Mouse (Mus musculus) kidney, postnatal 10 days (tissue): ENCODE measurements around the gene Syt1.

Source experiments
- DNase-seq: peaks from one replicate; pipeline ENCODE4 v3.0.0; 2021; ENCODE audit warnings: mixed read lengths

The Syt1 gene

DNA sequence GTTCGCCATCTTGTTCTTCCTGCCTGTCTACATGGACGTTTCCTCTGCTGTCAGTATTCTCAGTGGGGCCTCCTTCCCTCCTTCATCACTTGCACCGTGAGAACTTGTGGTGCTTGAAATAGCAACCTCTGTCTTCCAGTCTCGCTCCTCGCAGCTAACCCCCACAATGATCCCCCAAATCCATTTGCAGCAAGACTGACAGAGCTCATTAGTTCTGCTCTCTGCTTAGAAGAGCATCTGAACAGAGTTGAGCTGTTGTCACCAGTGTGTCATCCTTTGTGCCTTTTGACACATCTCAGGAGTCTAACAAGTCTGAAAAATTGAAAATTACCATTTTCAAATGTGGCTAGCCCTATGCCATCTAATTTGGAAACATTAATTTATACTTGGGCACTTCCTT is 372.7 kb downstream of the Syt1 start:
- DNase-seq: no peak

DNA sequence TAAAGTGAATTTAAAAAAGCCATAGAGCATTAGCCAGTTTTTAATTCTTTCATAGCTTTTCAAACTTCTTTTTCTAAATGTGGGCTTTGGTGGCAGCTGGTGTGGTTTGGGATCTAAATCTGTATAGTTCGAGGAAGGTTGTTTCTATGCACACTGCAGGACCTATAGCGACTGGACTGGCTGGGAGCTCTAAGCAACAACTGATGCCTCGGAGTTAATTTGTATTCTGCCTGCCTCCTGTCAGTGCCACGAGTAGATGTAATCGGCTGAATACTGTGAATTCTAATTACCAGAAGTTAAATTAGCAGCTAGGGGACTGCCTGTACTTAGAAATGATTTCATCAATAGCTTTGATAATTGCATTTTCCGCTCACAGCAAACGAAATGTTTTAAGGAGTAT is 374.7 kb downstream of the Syt1 start:
- DNase-seq: no peak

DNA sequence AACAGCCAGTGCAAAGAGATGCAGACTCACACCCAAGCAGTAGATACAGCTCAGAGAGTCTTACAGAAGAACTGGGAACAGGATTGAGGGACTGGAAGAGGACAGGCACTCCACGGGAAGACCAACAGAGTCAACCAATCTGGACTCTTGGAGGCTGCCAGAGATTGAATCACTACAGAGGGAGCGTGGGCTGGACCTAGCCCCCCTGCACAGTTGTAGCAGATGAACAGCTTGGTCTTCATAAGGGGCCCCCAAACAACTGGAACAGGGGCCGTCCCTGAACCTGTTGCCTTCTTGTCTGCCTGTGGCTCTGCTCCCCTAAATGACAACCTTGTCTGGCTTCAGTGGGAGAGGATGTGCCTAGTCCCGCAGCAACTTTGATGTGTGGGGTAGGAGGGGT is 375.2 kb downstream of the Syt1 start:
- no peak for DNase-seq

DNA sequence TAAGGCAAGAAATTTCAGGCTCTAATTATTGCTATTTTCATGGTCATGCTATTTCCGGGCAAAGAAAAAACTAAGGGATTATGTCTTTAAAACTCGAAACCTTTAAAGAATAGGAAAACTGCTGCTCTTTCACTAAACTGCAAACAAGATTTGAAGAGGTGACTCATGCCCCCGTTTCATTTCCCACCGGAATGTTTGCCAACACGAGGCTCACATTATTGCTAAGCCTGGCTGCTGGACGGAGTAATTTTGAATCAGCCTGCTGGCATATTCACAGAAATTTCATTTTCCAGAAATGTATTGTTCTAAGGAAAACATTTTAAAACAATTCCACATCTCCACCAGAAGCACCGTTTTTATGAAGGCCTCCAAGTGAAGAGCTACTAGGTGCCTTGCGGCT is 379.9 kb downstream of the Syt1 start:
- DNase-seq: no peak

DNA sequence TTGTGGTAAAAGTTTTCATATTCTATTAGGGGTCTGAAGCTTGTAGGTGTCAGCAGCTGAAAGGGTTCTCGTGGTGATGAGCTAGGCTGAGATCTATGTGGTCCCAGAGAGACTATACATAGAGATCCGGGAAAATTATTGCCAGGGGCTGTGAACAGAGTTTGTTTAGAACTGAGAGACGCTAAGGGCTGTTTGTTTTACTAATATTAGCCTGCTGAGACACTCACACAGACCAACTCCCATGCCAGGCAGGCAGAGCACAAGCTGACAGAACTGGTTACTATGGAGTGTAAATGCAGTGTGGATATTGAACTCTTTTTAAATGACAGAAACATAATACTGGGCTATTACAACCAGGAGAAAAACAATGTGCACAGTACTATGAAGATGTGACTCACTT is 384.4 kb downstream of the Syt1 start:
- DNase-seq: no peak

DNA sequence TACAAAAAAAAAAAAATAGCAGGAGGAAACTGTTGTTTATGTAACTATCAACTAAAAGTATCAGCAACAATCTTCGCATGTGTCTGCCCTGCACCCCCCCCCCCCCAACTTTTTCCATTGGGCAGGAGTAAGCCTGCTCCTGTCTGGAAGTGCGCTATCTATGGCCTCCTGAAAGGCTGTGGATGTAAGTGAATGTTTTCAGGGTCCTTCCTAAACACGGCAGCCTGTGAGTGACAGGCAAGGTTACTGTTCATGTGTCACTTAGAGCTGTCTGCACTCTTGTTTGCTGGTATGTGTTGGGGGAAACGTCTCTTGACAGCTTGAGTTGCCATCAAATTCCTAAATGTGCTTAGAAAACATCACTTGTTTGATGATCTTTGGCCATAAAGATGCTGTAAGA is 387.8 kb downstream of the Syt1 start:
- no peak for DNase-seq

DNA sequence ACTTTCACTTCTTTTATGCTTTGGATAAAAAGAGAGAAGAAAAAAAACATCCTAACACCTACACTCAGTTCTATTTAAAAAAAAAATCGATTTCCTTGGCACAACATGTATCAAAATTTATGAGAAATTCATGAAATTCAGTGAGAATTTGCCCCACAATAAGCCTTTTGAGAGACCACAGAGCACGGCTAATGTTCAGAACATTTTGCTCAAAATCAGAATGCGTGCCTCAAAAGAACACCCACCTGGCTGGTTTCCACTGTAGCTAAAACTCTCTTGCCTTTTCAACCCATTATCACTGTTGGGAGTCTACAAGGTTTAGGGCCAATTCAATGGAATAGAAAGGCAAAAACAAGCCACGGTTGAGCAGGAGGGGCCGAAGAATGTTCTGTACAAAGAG is 390.9 kb downstream of the Syt1 start:
- DNase-seq: no peak

DNA sequence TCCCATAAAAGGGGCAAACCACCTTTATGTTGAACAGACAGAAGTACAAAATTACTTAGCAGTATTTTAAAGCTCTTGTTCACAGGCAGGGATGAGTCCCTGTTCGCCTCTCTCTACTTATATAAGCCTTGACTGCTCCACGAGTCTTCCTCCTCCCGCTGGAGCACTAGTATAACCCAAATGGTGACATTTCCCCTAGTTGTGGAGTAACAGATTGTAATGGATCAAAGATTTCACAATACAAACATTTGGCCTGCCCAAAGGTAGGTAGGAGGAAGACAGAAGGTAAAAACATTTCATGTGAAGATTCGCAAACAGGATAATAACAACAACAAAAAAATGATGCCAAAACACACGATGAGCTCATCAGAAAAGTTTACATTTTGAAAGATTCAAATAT is 391.6 kb downstream of the Syt1 start:
- no peak for DNase-seq

DNA sequence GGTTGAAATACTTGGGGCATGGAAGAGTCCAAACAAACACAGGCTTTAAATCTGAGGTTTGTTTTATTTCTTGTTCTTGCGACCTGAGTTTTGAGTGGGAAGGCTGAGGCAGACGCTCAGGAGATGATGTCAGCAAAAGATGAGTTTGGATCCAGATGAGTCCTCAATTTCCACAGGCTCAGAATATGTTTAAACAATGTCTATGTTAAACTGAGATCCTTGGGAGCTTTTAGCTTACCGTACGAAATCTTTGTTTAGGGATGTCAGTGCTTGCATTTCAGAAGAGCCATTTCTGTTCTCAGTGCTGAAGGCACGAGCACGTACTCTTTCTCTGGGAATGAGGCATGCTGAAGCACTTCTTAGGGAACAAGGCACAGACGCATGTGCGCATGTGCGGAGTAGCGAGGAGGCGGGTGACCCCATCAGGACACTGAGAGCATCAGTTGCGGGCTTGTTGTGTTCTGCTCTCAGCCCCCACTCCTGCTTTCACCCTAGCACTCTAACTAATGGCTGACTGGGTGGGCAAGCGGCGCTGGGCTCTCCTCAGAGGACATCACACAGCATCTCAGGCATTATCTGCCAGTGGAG is 400.6 kb downstream of the Syt1 start:
- no peak for DNase-seq

DNA sequence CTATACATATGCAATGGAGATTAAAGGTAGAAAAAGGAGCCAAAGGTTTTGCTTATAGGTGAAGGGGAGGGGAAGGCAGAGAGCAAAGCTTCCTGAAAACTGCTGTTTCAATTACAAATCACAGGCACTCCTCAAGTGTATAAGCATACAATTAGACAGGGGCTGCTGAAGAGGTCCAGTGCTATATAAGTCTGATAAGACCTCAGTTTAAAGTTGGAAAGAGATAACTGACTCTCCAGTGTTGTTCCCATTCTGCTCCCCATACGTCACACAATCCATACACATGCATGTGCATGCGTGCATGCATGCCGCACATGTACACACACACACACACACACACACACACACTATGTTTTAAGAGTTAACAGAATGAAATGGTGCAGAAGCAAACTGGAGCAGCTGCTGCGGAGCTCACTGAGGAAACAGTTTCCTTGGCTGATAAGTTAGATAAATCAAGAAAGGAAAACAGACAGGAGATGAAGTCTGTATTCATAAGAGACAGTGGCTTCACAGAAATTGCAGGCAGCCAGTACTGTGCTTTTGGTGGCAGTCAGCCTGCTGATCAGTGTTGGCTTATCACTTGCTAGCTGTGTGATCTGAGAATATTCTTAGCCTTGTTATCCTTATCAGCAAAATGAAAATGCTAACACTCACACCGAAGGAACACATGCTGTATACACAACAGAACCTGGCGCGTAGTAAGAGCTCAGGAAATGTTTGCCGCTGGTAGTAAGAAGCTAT is 408.9 kb downstream of the Syt1 start:
- DNase-seq: no peak

DNA sequence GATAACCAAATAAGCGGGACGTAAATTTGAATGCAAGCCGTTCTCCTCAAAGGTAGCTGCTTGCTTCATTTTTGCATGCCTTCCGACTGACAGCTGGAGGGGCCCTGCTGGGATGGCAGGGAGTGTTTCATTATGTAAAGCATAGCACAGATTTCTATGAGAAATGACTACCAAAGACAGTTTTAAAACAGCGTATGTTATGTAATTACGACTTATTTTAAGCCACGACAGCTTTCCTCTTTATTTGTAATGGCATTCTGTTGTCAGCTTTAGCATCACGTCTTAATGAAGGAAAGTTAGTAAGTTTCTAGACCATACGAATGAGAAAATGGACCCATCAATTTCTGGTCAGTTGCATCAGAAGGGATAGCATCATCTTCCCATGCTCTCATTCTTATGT is 410.1 kb downstream of the Syt1 start:
- DNase-seq: no peak

DNA sequence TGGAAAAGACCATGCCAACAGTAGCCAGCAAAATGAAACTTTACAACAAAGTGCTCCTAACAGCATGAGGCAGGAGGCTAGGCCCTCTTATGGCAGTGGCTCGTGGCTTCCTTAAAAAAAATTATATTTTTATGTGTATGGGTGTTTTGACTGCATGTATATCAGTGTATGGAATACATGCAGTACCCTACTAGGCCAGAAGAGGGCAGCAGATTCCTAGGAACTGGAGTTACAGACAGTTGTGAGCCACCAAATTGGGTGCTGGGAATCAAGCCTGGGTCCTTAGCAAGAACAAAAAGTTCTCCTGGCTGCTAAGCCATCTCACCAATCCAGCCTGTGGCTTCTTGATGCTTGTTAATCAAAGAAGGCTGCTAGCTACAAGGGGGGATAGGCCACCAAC is 413.4 kb downstream of the Syt1 start:
- DNase-seq: no peak

DNA sequence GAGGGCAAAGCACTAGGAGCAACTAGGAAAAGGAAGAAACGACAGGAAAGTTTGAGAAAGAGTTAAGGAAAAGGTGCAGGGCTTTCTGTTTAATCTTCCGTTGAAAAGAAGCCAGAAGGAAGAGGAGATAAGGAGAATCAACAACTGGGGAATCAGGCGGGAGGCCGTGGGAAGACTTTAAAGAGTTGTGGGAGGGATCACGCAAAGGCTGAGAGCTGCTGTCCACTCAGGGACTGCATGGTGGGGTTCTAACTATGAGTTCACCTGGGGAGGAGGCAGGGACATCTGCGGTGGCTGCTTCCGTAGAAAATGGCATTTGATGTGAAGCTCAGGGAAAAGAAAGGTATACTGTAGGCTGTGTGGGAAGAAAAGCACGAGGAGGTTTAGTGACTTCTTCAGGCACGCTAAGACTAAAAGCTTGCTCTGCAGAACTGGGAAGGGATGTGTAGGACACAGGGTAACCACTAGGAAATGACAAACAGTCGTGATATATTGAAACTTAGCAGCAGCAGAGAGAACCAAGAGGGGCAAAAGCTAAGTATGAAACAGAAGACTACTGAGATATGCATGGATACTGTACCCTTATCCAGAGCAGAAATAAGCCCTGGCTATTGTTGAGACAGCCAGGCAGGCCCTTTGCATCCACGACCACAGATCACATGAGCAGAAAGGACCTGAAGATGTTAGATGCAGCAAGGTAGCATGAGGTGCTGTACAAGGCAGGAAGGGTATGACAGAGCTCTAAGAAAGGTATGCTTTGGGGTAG is 414.4 kb downstream of the Syt1 start:
- no peak for DNase-seq

DNA sequence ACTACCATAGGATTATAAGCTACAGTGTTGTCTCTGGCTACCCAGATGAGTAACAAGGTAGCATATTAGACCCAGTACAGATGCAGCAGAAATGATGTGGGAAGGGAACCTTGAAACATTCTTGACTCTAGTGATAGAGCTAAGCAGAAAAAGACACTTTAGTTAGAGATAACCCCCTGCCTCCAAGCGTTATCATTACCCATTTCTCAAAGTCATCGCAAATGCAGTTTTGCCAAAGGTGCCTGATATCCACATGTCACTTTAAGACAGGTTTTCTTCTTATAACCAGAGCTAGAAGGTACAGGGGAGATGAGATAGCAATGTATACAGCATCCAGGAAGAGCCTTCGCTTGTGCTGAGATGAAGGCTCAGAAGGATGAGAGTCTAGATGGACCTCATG is 421.4 kb downstream of the Syt1 start:
- no peak for DNase-seq

DNA sequence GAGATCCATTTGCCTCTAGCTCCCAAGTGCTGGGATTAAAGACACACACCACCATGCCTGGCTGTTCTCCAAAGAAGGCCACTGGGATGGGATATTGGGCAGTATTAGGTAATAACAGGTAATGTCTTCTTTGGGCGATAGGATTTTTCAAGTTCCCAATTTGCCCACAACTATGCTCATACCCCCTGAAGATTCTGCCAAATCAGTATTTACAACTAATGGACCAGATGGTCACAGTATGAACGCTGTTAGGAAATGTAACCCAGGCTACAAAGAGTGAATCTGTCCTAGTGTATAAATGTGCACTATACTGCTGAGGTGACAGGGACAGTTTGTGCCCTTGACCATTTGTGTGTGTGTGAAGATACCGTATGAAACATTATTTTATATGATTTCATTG is 421.9 kb downstream of the Syt1 start:
- no peak for DNase-seq

DNA sequence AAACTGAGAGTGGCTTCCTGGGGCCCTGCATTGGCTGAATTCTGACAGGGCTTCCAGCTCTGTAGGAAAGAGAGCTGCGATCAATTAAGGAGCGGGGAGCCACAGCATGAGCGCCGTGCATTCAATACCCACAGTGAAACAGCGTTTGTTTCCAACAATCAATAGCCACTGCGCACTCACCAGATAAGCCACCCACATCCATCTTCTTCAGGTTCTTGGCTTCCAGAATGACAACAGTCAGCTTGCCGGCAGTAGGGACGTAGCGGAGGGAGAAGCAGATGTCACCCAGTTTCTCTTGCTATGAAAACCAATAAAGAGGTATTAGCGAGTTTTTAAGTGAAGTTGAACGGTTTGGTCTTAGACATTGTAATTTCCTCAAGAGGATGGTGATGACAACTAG is 427.1 kb downstream of the Syt1 start:
- DNase-seq: no peak

DNA sequence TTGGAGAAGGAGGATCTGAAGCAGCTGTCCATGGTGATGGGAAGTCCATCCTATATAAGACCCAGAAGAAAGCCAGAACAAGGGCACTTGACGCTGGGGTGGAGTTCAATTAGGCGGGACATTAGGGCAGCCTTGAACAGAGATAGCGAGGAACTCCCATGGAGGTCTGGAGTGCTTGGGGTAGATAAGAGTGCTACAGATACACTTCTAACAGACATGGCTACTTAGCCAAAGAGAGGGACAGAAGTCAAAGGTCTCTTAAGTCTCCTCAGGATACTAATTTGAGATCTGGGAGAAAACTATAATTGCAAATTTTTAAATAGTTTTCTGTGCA is 428.4 kb downstream of the Syt1 start:
- no peak for DNase-seq

DNA sequence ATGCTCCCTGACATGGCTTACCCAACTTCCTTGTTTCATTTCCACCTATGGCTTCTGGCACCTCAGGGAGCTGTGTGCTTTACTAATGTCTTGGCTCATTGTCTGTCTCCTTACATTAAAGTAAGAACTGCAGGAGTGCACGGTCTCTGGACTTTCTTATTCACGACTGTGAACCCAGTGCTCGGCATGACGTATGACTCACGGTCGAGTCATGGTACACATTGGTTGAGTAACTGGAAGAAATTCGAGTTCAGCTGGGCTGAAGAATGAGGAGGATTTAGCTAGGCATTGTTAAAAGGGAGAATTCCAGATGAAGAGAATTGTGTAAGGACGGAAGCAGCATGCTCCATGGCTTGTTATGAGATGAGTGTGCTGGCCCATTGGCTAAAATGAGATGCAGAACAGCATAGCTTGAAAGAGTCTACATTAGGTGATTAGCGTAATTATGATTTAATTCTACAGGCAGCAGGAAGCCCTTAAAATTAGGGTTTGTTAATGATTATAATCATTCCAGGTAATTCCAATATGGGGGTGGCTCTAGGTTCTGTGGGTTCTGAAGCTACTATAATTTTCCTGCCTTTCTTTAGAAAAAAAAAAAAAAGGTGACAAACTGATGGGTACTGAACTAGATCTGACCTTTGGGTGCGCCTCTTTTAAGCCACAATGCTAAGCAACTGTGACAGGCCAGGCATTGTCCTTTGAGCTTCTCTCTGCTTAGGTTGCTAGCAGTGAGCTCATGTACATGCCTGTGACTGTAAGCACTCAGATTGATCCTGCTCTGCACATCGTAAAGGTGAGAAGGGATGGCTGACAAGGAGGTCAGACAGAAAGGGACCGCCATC is 429.0 kb downstream of the Syt1 start:
- DNase-seq: no peak

DNA sequence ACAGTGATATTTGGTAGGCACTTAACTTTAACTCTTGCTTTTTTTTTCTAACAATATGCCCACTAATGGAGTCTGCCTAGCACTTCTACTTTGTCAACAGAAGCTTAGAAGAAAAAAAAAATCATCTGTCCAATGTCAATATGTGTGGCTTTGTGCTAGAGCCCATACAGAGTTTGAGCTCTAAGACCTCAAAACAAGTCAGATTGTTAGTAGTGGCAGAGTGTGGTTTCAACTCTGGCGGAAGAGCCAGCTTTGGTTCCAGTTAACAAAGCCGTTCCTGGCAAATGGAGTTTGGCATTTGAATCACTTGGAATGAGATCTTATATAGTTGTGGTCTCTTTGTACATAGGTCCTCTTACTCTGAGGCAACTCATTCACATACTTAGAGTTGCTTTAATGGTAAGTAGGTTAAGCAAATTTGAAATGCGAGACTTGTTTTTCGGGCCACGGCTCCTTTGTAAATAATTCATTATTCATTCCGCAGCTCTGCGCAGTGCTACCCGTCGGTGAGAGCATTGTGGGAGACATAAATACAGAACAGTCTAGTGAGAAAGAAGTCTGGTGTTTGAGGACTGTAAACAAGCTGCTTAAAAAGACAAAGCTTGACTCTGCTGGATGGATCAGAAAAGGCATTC is 429.9 kb downstream of the Syt1 start:
- DNase-seq: no peak

DNA sequence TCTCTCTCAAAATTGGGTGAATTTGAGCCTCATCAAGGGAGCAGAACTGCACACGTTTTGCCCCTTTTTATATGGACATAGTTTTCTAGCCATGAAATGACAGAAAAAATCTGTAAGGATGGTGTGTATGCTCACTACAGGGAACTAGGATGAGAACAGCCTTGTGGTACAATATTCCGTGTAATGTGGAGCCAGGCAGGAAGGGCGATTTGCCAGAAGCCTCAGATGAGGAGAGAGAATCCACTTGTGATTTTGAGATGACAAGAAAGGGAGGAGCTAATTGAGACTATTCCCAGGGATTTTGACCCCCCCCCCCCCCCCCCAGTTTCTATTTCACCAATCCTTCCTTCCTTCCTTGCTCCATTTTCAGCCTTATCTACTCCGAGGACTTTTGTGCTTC is 431.4 kb downstream of the Syt1 start:
- DNase-seq: no peak

DNA sequence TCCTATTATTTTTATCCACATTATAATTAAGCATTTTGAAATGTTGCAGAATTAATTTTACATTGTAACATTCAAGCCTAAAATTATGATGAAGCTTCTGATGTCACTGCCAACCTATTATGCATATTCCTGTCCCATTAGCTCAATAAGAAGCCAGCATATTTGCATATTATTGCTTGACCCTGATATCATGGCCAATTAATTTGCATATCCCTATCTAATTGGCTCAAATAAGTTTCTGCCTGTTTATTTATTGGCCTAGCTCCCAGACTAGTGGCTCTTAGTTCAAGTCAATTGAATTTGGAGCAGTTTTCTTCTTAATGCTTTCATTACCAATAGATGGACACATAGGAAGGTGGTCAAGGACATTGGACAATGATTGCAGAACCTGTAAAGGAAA is 433.2 kb downstream of the Syt1 start:
- DNase-seq: no peak

DNA sequence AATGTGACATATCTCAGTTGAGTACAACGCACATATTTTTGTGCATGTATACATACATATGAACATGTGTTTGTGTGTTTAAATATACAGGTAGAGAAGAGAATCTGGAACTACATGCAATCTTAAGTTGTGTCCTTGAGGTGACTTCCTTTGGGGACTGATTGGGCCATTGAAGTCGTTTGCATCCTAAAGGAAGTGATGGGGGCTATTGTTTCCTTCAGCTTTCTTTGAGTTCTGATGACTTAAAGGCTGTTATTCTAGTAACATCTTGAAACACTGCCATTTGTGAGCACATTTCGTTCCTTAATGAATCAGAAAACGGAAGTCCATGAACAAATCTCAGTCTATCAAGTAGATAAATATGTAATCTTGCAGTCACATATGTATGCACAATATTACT is 438.0 kb downstream of the Syt1 start:
- DNase-seq: no peak

DNA sequence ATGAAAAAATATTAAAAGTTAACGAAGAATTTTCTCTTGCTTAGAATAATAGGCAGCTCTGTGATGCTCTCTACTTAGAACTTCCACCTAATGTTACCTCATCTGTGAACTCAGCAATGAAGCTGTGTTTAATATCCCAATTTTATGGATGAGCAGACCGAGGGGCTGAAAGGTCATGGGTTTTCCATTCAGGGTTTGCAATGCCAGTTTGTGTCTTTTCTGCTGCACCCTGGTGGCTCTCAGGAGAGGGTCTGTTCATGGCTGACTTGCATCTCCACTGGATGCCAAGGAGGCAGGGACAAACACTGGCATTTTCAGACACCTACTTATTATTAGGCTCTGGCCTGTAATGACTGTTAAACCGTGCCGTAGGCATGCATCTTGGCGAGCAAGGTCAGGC is 439.7 kb downstream of the Syt1 start:
- no peak for DNase-seq
